Mouse (Mus musculus) A20 (cell line): ENCODE results near the gene Ctcfl.

Experiments
- DNase-seq: peaks from one replicate; pipeline ENCODE4 v3.0.0-alpha.2; 2011; ENCODE audit warnings: low read depth, low spot score

The Ctcfl gene

DNA sequence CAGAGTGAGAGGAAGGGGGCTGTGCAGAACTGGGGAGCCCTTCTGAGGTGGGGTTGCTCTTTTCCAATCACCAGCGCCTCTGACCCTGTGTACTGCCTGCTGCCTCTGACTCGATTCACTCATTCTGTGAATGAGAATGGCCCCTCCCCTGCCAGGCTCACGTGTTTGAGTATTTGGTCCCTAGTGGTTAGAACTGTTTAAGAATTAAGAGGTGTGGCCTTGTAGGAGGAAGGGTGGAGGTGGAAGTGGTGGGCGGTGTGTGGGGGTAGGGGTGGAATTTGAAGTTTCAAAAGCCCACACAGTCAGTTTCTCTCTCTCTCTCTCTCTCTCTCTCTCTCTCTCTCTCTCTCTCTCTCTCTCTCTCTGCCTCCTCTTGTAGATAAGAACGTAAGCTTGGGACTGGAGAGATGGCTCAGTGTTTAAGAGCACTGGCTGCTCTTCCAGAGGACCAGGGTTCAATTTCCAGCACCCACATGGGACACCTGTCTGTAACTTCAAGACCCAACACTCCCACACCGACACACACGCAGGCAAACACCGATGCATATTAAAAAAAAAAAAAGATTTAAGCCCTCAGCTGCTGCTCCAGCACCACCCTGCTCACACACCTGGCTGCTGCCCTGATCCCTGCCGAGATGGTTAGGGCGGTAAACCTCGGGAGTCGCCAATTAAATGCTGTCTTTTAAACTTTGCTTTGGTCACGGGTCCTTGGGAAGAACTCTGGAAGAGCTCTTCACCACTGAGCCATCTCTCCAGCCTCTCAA, 35.4 kb downstream of the Ctcfl start:
- DNase-seq, result peak; percentile 88

- no peak for DNase-seq
Measured at GRCm38 (mm10) chr2:173083106-173083505, 36.2 kb downstream of the Ctcfl start.

GRCm38 (mm10) chr2:173082706-173083105, 36.6 kb downstream of the Ctcfl start:
- DNase-seq, result no peak

GRCm38 (mm10) chr2:173080785-173081241, 38.5 kb downstream of the Ctcfl start:
- peak; percentile 72 for DNase-seq

GRCm38 (mm10) chr2:173079766-173080549, 39.4 kb downstream of the Ctcfl start:
- no peak for DNase-seq

DNA sequence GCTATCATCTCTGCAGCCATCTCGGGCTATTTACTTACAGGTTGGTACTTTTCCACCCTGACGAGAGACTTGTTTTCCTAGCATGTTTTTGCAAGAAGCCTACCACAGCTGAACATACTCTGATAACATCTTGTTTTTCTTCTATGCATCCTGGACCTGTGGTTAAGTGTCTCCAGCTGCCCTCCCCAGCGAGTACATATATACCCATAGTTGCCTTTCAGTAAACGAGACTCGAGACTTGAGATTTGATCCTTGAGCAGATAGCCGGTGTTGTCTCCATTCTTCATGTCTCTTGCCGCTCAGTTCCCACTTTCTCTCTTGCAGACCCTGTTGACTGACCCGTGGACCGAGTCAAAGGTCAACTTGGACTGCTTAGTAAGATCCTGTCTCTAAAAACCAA, 42.4 kb downstream of the Ctcfl start:
- no peak for DNase-seq

- DNase-seq, result no peak
Measured at GRCm38 (mm10) chr2:173073666-173074065, 45.7 kb downstream of the Ctcfl start.

DNA sequence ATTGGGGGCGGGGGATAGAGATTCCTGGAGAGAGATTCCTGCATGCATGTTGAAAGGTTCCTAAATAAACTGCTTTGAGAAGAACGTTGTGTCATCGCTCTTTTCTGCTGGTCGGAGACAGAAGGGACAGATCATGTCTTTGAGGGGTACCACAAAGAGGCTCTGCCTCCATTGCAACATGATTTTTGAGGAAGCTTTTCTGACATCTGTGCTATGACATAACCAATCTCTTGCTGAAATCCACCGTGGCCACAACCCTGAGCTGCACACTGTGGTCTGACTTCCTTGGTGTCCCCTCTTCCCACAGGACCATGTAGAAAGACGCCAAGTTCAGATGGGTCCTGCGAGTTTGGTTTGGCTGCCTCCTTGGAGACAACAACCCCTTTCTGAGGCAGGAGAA, 46.4 kb downstream of the Ctcfl start:
- DNase-seq, result no peak

- no peak for DNase-seq
Measured at GRCm38 (mm10) chr2:173064864-173065263, 54.5 kb downstream of the Ctcfl start.

DNA sequence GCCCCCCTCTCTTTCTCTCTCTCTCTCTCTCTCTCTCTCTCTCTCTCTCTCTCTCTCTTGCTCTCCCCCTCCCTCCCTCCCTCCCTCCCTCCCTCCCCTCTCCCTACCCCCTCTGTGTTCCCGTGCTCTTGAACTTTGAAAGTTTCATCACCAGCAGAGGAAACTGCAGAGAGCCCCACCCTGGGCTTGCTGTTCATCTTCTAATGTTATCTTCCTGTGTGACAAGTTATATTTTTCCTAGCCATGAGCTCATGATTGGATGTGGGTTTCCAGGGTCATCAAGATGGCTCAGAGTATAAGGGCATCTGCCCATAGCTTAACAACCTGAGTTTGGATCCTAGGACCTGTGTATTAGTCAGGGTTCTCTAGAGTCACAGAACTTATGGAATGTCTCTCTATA, 56.1 kb downstream of the Ctcfl start:
- no peak for DNase-seq

DNA sequence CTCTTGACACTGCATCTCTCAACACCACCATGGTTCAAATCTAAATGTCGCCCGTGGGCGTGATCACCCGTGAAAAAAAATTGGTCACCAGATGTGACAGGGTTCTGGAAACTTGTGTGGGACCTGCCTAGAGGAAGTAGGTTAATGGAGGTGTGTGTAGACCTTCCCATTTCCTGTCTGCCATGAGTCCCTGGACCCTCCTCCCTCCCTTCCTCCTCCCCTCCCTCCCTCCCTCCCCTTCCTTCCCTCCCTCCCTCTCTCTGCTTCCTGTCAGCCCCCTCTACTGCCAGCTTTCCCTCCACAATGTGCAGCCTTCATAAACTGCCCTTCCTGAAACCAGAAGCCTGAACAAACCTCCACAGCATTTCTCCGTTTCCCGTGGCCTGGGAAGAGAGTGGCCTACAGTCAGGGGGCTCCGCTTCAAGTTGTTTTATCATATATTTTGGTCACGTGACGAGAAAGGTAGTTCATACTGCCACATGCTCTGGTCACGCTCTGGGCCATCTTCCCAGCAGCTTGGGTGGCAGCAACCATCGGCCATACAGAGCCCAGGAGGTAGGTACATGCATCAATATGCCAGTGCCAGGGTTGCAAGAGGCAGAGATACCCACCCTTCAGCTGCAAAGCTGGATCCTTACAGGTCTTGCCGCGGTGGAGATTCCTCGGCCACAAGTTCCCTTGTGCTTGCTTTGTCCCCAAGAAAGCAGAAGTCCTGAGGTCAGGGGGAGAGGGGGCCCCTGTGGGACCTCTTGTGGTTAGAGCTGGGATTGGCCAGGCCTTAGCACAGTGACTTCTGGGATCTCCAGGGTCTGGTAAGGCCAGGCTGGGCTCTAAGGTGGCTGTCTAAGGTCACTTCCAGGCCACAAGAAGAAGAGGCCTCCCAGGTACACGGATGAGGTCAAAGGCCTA, 57.6 kb downstream of the Ctcfl start:
- peak; percentile 71 for DNase-seq

DNA sequence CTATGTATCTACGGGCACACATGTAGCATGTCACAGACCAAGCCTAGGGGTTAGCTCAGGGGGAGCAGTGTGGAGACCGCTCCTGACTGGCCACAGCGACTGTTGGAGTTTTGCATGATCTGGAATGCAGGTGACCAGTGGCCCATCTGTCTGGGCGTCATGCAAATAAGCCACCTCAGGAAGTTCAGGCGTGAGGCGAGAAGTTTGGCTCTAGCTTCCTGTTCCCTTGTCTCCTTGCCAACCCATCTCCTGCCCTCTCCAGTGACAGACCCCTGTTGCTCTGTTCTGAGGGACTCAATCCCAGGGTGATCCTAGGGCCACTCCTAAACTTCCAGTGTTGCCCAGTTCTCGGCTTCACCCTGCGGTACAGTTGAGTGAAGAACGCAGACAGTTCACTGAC, 58.9 kb downstream of the Ctcfl start:
- peak; percentile 51 for DNase-seq

- peak; percentile 2 for DNase-seq
Measured at GRCm38 (mm10) chr2:173058263-173058662, 61.1 kb downstream of the Ctcfl start.

DNA sequence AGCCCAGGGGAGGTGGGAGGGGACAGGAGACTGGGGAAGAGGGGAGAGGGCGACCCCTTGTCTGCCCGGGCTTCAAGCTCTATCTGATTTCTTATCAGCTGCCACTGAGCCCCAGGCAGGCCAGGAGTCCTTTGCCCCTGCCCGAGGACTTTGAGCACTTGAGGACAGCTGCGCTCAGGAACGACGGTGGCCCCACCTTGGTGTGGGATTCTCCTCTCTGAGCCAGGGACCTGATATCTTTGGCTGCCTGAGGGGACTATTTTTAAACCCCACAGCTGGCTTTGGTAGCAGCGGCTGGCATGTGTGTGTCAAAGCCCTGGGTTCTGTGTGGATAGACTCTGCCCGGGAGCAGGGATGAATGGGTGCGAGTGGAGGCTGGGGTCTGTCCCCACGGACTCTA, 61.7 kb downstream of the Ctcfl start:
- DNase-seq, result no peak

- peak; percentile 87 for DNase-seq
Measured at GRCm38 (mm10) chr2:173056882-173057315, 62.4 kb downstream of the Ctcfl start.

DNA sequence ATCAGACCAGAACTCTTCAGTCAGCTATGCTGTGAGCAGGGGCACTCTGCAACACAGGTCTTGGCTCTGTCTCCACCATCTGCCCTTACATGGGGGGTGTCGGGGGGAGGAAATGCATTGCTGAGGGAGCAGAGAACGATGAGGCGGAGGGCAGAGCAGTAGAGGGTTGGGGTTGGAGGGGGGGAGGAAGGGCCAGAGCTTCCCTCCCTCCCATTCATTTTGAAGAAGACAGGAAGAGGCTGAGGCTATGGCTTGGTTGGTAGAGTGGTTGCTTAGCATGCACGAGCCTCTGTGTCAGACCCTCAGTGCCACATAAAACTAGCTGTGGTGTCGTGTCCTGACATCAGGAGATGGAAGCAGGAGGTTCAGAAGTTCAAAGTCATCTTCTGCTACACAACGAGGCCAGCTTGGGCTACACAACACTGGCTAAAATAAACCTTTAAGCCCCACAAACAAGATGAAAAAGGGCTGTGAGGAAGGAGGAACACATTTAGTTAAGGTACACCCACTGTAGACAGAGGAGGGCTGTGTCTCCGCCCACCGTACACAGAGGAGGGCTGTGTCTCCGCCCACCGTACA, 62.9 kb downstream of the Ctcfl start:
- no peak for DNase-seq

- DNase-seq, result peak; percentile 50
Measured at GRCm38 (mm10) chr2:173053846-173054245, 65.5 kb downstream of the Ctcfl start.

- DNase-seq, result no peak
Measured at GRCm38 (mm10) chr2:173052881-173053280, 66.4 kb downstream of the Ctcfl start.

- peak; percentile 41 for DNase-seq
Measured at GRCm38 (mm10) chr2:173050604-173051382, 68.5 kb downstream of the Ctcfl start.

GRCm38 (mm10) chr2:173049817-173050216, 69.5 kb downstream of the Ctcfl start:
- DNase-seq, result peak; percentile 90

GRCm38 (mm10) chr2:173049231-173049630, 70.1 kb downstream of the Ctcfl start:
- DNase-seq, result no peak
